Mouse (Mus musculus) forebrain, embryonic 15.5 days (tissue): ENCODE measurements around the gene Dcun1d2. TPM values are rescaled to one million over a fixed set of nuclear protein-coding genes. Genes with fewer than 3 reads are reported as not detected.
A peak's percentile ranks its signal among the peaks of the same experiment; 100 is the strongest.

ENCODE experiments used
- ATAC-seq: fragments of 200-750 bp; cut with Nextera tagmentation; replicated peaks from 2 replicates; pipeline ENCODE4 v1.8.0; 2017; ENCODE audit warnings: mild to moderate bottlenecking, moderate TSS enrichment, moderate library complexity
- H3K27ac ChIP-seq: fragments of 300-500 bp; sonication (generic); replicated peaks from 2 replicates; pipeline ENCODE4 v1.5.1; 2015; ENCODE audit warnings: mild to moderate bottlenecking, inconsistent platforms
- H3K27me3 ChIP-seq: fragments of 300-500 bp; sonication (generic); 2 replicates; pipeline ENCODE4 v1.6.1; 2015; ENCODE audit warnings: inconsistent platforms
- H3K36me3 ChIP-seq: fragments of 300-500 bp; sonication (generic); 2 replicates; pipeline ENCODE4 v1.6.1; 2015; ENCODE audit warnings: mild to moderate bottlenecking, inconsistent platforms
- H3K4me1 ChIP-seq: fragments of 300-500 bp; sonication (generic); 2 replicates; pipeline ENCODE4 v1.6.1; 2015; ENCODE audit warnings: inconsistent platforms
- H3K4me2 ChIP-seq: fragments of 300-500 bp; sonication (generic); replicated peaks from 2 replicates; pipeline ENCODE4 v1.6.1; 2015; ENCODE audit warnings: mild to moderate bottlenecking, inconsistent platforms
- H3K4me3 ChIP-seq: fragments of 300-500 bp; sonication (generic); 2 replicates; pipeline ENCODE4 v1.5.1; 2015; ENCODE audit warnings: mild to moderate bottlenecking, inconsistent platforms
- H3K9ac ChIP-seq: fragments of 300-500 bp; sonication (generic); replicated peaks from 2 replicates; pipeline ENCODE4 v1.6.1; 2015; ENCODE audit warnings: mild to moderate bottlenecking, inconsistent platforms
- H3K9me3 ChIP-seq: fragments of 300-500 bp; sonication (generic); 2 replicates; pipeline ENCODE4 v1.6.1; 2016; ENCODE audit warnings: inconsistent platforms
- WGBS: fragments of 180-500 bp; shearing (Covaris S2); methylation state at CpG from one replicate; pipeline ENCODE4 v1.1.7; 2015; ENCODE audit warnings: mixed read lengths; 5-methylcytosine and 5-hydroxymethylcytosine counted together
- polyA plus RNA-seq: library from polyadenylated mRNA; unstranded; fragments of >200 nt; fragmentation: Nextera tagmentation; extraction: Ambion mirVana; gene quantifications from 2 replicates; pipeline ENCODE4 v1.2.1, GENCODE M21; 2015

Gene Dcun1d2
- polyA plus RNA-seq, 1 experiment from 2014 or later, result 35.7 TPM

DNA sequence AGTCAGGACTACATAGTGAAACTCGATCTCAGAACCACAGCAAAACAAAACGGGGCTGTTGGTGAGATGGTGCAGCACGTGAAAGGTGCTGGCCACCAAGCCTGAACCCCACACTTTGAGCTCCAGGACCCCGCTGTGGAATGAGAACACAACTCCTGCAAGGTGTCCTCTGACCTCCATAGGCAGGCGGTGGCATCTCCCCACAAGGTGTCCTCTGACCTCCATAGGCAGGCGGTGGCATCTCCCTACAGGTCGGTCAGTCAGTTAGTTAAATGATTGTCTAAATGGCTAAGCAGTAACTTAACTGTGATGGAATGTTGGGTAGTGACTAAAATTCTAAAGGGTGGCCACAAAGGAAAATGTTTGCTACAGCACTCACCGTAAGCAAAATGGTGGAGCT is 11.6 kb upstream of the Dcun1d2 start:
- H3K27me3 ChIP-seq, result no peaks in the 10 kb centered on the region
- no peaks in the 10 kb centered on the region for H3K9me3 ChIP-seq
- H3K36me3 ChIP-seq, result peaks cover 80% of the 10 kb centered on the region
- no peak overlapping the region for H3K4me3 ChIP-seq
- no peak overlapping the region for H3K9ac ChIP-seq
- no peaks in the 10 kb centered on the region for H3K4me1 ChIP-seq
- H3K4me2 ChIP-seq, result no peak overlapping the region
- 96% methylated on average over 8 of the region's 8 CpGs for WGBS
- no peak overlapping the region for H3K27ac ChIP-seq
- no peak for ATAC-seq

DNA sequence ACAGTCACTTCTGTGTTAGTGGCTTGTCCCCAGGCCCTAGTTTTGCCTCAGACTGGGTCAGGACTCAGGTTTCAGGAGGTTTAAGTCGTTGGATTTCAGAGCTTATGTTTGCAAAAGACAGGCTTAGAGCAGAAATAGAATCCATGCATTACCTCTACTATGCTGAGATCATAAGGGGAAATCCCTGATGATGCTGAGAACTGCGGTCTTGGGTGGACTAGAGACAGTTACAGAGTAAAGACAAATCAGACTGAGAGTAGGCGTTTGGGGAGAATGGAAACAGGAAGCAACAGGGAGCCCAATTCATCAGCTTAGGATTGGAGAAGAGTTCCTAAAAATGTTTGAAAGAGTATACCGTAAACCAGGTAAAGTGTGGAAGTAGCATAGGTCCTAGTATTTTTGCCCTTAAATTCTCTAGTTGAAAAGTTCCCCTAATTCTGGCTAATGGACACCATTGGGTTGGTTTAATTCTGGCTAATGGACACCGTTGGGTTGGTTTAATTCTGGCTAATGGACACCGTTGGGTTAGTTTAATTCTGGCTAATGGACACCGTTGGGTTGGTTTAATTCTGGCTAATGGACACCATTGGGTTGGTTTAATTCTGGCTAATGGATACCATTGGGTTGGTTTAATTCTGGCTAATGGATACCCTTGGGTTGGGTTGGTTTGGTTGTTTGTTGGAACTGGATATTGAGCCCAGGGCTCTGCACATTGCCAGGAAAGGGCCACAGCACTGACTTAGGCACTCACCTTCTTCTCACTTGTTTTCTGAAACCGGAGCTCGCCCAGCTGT is 5.9 kb upstream of the Dcun1d2 start:
- no peak overlapping the region for H3K4me2 ChIP-seq
- no peaks in the 10 kb centered on the region for H3K9me3 ChIP-seq
- ATAC-seq, result no peak
- H3K27me3 ChIP-seq, result no peaks in the 10 kb centered on the region
- H3K4me3 ChIP-seq, result no peak overlapping the region
- H3K4me1 ChIP-seq, result peaks cover 11% of the 10 kb centered on the region
- no peak overlapping the region for H3K27ac ChIP-seq
- 92% methylated on average over 9 of the region's 9 CpGs for WGBS
- H3K36me3 ChIP-seq, result peaks cover 58% of the 10 kb centered on the region
- no peak overlapping the region for H3K9ac ChIP-seq

- no peak overlapping the region for H3K4me2 ChIP-seq
- H3K27ac ChIP-seq, result no peak overlapping the region
- peaks cover 51% of the 10 kb centered on the region for H3K36me3 ChIP-seq
- H3K27me3 ChIP-seq, result no peaks in the 10 kb centered on the region
- no peak overlapping the region for H3K4me3 ChIP-seq
- 27% methylated on average over 9 of the region's 9 CpGs for WGBS
- no peaks in the 10 kb centered on the region for H3K9me3 ChIP-seq
- ATAC-seq, result no peak
- no peak overlapping the region for H3K9ac ChIP-seq
- peaks cover 16% of the 10 kb centered on the region for H3K4me1 ChIP-seq
Observed at GRCm38 (mm10) chr8:13292364-13292763, 4.4 kb upstream of the Dcun1d2 start.

DNA sequence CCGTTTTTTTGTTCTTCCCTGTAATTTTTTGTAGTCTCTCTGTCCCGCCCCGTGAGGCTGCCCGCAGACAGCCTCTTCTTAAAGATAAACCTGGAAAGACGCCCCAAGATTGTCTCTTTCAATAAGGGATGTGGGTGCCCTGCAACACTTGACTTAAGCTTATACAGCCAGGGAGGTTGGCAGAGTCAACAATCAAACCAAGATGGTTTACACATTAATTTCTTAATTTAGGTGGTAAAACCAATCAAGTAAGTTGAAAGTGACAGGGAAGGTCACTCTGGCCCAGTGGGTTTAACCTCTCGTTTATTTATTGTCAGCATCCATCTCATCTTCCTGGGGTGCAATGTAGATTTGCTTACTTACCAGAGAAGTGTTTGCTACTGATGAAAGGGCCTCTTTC is 715 bp upstream of the Dcun1d2 start:
- 7% methylated on average over 6 of the region's 6 CpGs for WGBS
- ATAC-seq, result no peak

GRCm38 (mm10) chr8:13287304-13287691 is 633 bp downstream of the Dcun1d2 start:
- peaks cover 24% of the 10 kb centered on the region for H3K4me1 ChIP-seq
- H3K27me3 ChIP-seq, result no peaks in the 10 kb centered on the region
- 0% methylated on average over 34 of the region's 34 CpGs for WGBS
- H3K36me3 ChIP-seq, result peaks cover 7% of the 10 kb centered on the region; the same call in 1 of the 2 replicates
- no peak for ATAC-seq
- H3K4me2 ChIP-seq, result peak overlapping the region; percentile 97
- H3K9ac ChIP-seq, result peak overlapping the region; percentile 79
- H3K27ac ChIP-seq, result peak overlapping the region; percentile 91
- no peaks in the 10 kb centered on the region for H3K9me3 ChIP-seq
- peak overlapping the region; percentile 85 for H3K4me3 ChIP-seq

More for the DNA sequence above, 715 bp upstream of the Dcun1d2 start:
- peaks cover 24% of the 10 kb centered on the region for H3K4me1 ChIP-seq
- no peaks in the 10 kb centered on the region for H3K27me3 ChIP-seq
- H3K36me3 ChIP-seq, result peaks cover 15% of the 10 kb centered on the region
- H3K27ac ChIP-seq, result peak overlapping the region; percentile 91; the same call in 1 of the 2 replicates
- H3K9me3 ChIP-seq, result no peaks in the 10 kb centered on the region
- peak overlapping the region; percentile 79 for H3K9ac ChIP-seq
- peak overlapping the region; percentile 85 for H3K4me3 ChIP-seq
- peak overlapping the region; percentile 69 for H3K4me2 ChIP-seq

DNA sequence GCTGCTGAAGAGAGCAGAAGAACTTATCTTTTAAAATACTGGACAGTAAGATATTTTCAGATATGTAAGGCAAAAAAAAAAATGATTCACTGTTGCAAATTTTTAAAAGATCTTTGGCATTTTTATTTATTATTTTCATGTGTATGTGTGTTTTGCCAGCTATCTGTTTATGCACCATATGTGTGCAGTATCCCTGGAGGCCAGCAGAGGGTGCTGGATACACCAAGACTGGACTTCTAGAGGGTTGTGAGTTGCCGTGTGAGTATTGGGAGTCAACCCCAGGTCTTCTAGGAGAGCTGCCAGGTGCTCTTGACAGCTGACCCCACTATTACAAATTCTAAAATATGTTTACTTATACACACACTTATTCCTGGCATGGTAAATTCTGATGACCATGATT is 4.7 kb downstream of the Dcun1d2 start:
- ATAC-seq, result no peak
- Histone ChIP-seq H3K36me3 (peaks cover 3% of the 10 kb centered on the region; the same call in 1 of the 2 replicates), H3K9ac (no peak overlapping the region), H3K27me3 (no peaks in the 10 kb centered on the region), H3K4me3 (no peak overlapping the region), H3K9me3 (no peaks in the 10 kb centered on the region), H3K4me2 (no peak overlapping the region), H3K27ac (no peak overlapping the region), H3K4me1 (peaks cover 8% of the 10 kb centered on the region)
- WGBS, result 85% methylated on average over 1 of the region's 1 CpGs

- ATAC-seq, result no peak
- WGBS, result 88% methylated on average over 5 of the region's 5 CpGs
Observed at GRCm38 (mm10) chr8:13276941-13277447, 10.9 kb downstream of the Dcun1d2 start.

GRCm38 (mm10) chr8:13272834-13273233 is 15.1 kb downstream of the Dcun1d2 start:
- Histone ChIP-seq H3K9me3 (no peaks in the 10 kb centered on the region), H3K27ac (no peak overlapping the region), H3K4me3 (no peak overlapping the region), H3K27me3 (no peaks in the 10 kb centered on the region), H3K4me2 (no peak overlapping the region), H3K9ac (no peak overlapping the region), H3K4me1 (no peaks in the 10 kb centered on the region), H3K36me3 (peaks cover 34% of the 10 kb centered on the region)
- no peak for ATAC-seq
- 88% methylated on average over 5 of the region's 5 CpGs for WGBS

More at GRCm38 (mm10) chr8:13276941-13277447, 10.9 kb downstream of the Dcun1d2 start:
- Histone ChIP-seq H3K27ac (no peak overlapping the region), H3K36me3 (peaks cover 15% of the 10 kb centered on the region; the same call in 1 of the 2 replicates), H3K9me3 (no peaks in the 10 kb centered on the region), H3K4me2 (no peak overlapping the region), H3K9ac (no peak overlapping the region), H3K27me3 (no peaks in the 10 kb centered on the region), H3K4me1 (no peaks in the 10 kb centered on the region), H3K4me3 (no peak overlapping the region)

- no peaks in the 10 kb centered on the region for H3K4me1 ChIP-seq
- H3K36me3 ChIP-seq, result peaks cover 35% of the 10 kb centered on the region
- no peak overlapping the region for H3K4me3 ChIP-seq
- H3K9me3 ChIP-seq, result no peaks in the 10 kb centered on the region
- H3K27ac ChIP-seq, result no peak overlapping the region
- H3K27me3 ChIP-seq, result no peaks in the 10 kb centered on the region
- H3K4me2 ChIP-seq, result no peak overlapping the region
- H3K9ac ChIP-seq, result no peak overlapping the region
- 67% methylated on average over 2 of the region's 2 CpGs for WGBS
- ATAC-seq, result no peak
Observed at GRCm38 (mm10) chr8:13267566-13267965, 20.4 kb downstream of the Dcun1d2 start.

- Histone ChIP-seq H3K4me3 (no peak overlapping the region), H3K36me3 (peaks cover 22% of the 10 kb centered on the region), H3K9ac (no peak overlapping the region), H3K9me3 (no peaks in the 10 kb centered on the region), H3K27ac (no peak overlapping the region), H3K4me2 (no peak overlapping the region), H3K27me3 (no peaks in the 10 kb centered on the region), H3K4me1 (no peaks in the 10 kb centered on the region)
- 56% methylated on average over 3 of the region's 3 CpGs for WGBS
- ATAC-seq, result no peak
Observed at GRCm38 (mm10) chr8:13263376-13263775, 24.6 kb downstream of the Dcun1d2 start.

GRCm38 (mm10) chr8:13254019-13254418 is 33.9 kb downstream of the Dcun1d2 start, which contains the start of gene Adprhl1:
Gene Adprhl1 (minus strand): TSS chr8:13254162.
- 36% methylated on average over 8 of the region's 8 CpGs for WGBS
- peaks cover 25% of the 10 kb centered on the region for H3K36me3 ChIP-seq
- no peaks in the 10 kb centered on the region for H3K27me3 ChIP-seq
- ATAC-seq, result peak; percentile 70; the same call in 1 of the 2 replicates
- H3K9me3 ChIP-seq, result no peaks in the 10 kb centered on the region
- no peaks in the 10 kb centered on the region for H3K4me1 ChIP-seq
- no peak within 1 kb of the TSS for H3K4me3 ChIP-seq
- H3K9ac ChIP-seq, result no peak within 1 kb of the TSS
- no peak within 1 kb of the TSS for H3K4me2 ChIP-seq
- H3K27ac ChIP-seq, result no peak within 1 kb of the TSS

- Histone ChIP-seq H3K27me3 (no peaks in the 10 kb centered on the region), H3K27ac (no peak overlapping the region), H3K4me2 (no peak overlapping the region), H3K36me3 (peaks cover 22% of the 10 kb centered on the region), H3K9me3 (no peaks in the 10 kb centered on the region), H3K4me3 (no peak overlapping the region), H3K9ac (no peak overlapping the region), H3K4me1 (no peaks in the 10 kb centered on the region)
- ATAC-seq, result no peak
- 84% methylated on average over 5 of the region's 5 CpGs for WGBS
Observed at GRCm38 (mm10) chr8:13253413-13253812, 34.5 kb downstream of the Dcun1d2 start.
